Mouse (Mus musculus): ENCODE data around the gene Alg12. TPM values are rescaled to one million over a fixed set of nuclear protein-coding genes. Genes with fewer than 3 reads are reported as not detected.
A peak's percentile ranks its signal among the peaks of the same experiment; 100 is the strongest.

The Alg12 gene
- polyA plus RNA-seq, 1 experiment from 2014 or later, result 13.1 TPM

DNA sequence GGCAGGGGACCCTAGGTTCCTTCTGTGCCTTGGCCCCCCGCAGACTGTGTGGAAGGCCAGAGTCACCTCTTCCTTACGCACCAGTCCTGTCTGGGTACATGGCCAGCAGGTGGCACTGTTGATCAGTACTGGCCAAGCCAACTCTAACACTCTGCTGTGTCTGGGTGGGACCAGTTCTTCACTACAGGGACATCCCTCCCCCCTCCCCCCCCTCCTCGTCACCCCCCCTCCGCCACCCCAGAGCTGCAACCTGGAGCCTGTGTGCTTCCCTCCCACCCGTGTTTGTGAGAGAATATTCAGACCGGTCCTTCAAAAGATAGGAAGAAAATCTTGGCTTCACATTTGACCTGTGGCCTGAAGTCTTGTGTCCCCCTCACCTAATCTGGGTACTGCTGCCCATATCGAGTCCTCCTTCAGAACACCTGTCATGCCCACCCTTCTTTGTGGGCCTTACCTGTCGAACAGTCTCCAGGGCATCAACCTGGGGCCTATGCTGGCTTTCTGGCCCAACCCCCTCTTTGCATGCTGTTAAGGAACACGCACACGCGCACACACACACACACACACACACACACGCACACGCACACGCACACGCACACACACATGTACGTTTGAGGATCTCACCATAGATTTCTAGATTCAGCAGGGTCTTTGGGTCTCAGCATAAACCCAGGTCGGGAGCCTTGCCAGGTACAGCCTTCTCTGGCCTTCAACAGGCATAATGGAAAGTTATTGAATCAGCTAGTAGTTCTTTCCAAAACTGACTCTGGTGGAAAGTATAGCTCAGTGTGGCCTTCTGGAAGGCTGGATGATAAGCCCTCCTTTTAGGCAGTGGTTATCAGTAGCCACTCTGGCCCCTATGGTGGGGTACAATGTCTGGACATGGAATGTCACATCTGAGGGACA is 9.9 kb upstream of the Alg12 start:
- H3K4me2 ChIP-seq (ENCODE audit: low read depth, low read length), result no peak overlapping the region
- peaks cover 4% of the 10 kb centered on the region; the same call in 1 of the 2 replicates for H3K4me1 ChIP-seq (ENCODE audit: control insufficient read depth, insufficient read depth, low read length)
- peak; percentile 89 for ATAC-seq (ENCODE audit: insufficient read depth, low FRiP score)
- H3K9ac ChIP-seq (ENCODE audit: low read length), result peak overlapping the region; percentile 35
- no peak overlapping the region for H3K4me3 ChIP-seq (replicated peaks; ENCODE audit: low read length)
- no peak overlapping the region for H3K27ac ChIP-seq (ENCODE audit: low read length)
- no peaks in the 10 kb centered on the region for H3K9me3 ChIP-seq (replicated peaks; ENCODE audit: control insufficient read depth, low read length)
- WGBS, result 51% methylated on average over 17 of the region's 17 CpGs
- H3K27me3 ChIP-seq (ENCODE audit: control insufficient read depth, insufficient read depth, low read length), result no peaks in the 10 kb centered on the region
- peaks cover 3% of the 10 kb centered on the region; the same call in 1 of the 2 replicates for H3K36me3 ChIP-seq (ENCODE audit: control insufficient read depth, insufficient read depth, low read length)

- peak overlapping the region; percentile 35 for H3K9ac ChIP-seq (ENCODE audit: low read length)
Measured at GRCm38 (mm10) chr15:88827991-88828799, 9.1 kb upstream of the Alg12 start.

GRCm38 (mm10) chr15:88827466-88827865 is 8.3 kb upstream of the Alg12 start:
- H3K27me3 ChIP-seq (ENCODE audit: control insufficient read depth, insufficient read depth, low read length), result no peaks in the 10 kb centered on the region
- WGBS, result 90% methylated on average over 6 of the region's 6 CpGs
- no peak overlapping the region for H3K4me2 ChIP-seq (ENCODE audit: low read depth, low read length)
- peaks cover 3% of the 10 kb centered on the region; the same call in 1 of the 2 replicates for H3K36me3 ChIP-seq (ENCODE audit: control insufficient read depth, insufficient read depth, low read length)
- no peak for ATAC-seq (ENCODE audit: insufficient read depth, low FRiP score)
- H3K9me3 ChIP-seq (replicated peaks; ENCODE audit: control insufficient read depth, low read length), result no peaks in the 10 kb centered on the region
- peaks cover 4% of the 10 kb centered on the region; the same call in 1 of the 2 replicates for H3K4me1 ChIP-seq (ENCODE audit: control insufficient read depth, insufficient read depth, low read length)
- H3K4me3 ChIP-seq (replicated peaks; ENCODE audit: low read length), result no peak overlapping the region
- H3K27ac ChIP-seq (ENCODE audit: low read length), result no peak overlapping the region
- no peak overlapping the region for H3K9ac ChIP-seq (ENCODE audit: low read length)

More at GRCm38 (mm10) chr15:88827991-88828799, 9.1 kb upstream of the Alg12 start:
- 21% methylated on average over 9 of the region's 9 CpGs for WGBS
- no peak overlapping the region for H3K27ac ChIP-seq (ENCODE audit: low read length)
- H3K9me3 ChIP-seq (replicated peaks; ENCODE audit: control insufficient read depth, low read length), result no peaks in the 10 kb centered on the region
- H3K36me3 ChIP-seq (ENCODE audit: control insufficient read depth, insufficient read depth, low read length), result peaks cover 3% of the 10 kb centered on the region; the same call in 1 of the 2 replicates
- ATAC-seq (ENCODE audit: insufficient read depth, low FRiP score), result peak; percentile 54
- no peak overlapping the region for H3K4me2 ChIP-seq (ENCODE audit: low read depth, low read length)
- no peaks in the 10 kb centered on the region for H3K27me3 ChIP-seq (ENCODE audit: control insufficient read depth, insufficient read depth, low read length)
- no peak overlapping the region for H3K4me3 ChIP-seq (replicated peaks; ENCODE audit: low read length)
- H3K4me1 ChIP-seq (ENCODE audit: control insufficient read depth, insufficient read depth, low read length), result peaks cover 4% of the 10 kb centered on the region; the same call in 1 of the 2 replicates

GRCm38 (mm10) chr15:88823376-88823775 is 4.3 kb upstream of the Alg12 start:
- H3K4me2 ChIP-seq (ENCODE audit: low read depth, low read length), result no peak overlapping the region
- no peak overlapping the region for H3K27ac ChIP-seq (ENCODE audit: low read length)
- no peak overlapping the region for H3K9ac ChIP-seq (ENCODE audit: low read length)
- ATAC-seq (ENCODE audit: insufficient read depth, low FRiP score), result no peak
- H3K9me3 ChIP-seq (replicated peaks; ENCODE audit: control insufficient read depth, low read length), result no peaks in the 10 kb centered on the region
- H3K27me3 ChIP-seq (ENCODE audit: control insufficient read depth, insufficient read depth, low read length), result no peaks in the 10 kb centered on the region
- no peak overlapping the region for H3K4me3 ChIP-seq (replicated peaks; ENCODE audit: low read length)
- peaks cover 3% of the 10 kb centered on the region; the same call in 1 of the 2 replicates for H3K36me3 ChIP-seq (ENCODE audit: control insufficient read depth, insufficient read depth, low read length)
- peaks cover 15% of the 10 kb centered on the region for H3K4me1 ChIP-seq (ENCODE audit: control insufficient read depth, insufficient read depth, low read length)
- 81% methylated on average over 5 of the region's 5 CpGs for WGBS

- Histone ChIP-seq H3K4me3 (replicated peaks; ENCODE audit: low read length) (no peak overlapping the region), H3K9me3 (replicated peaks; ENCODE audit: control insufficient read depth, low read length) (no peaks in the 10 kb centered on the region), H3K9ac (ENCODE audit: low read length) (no peak overlapping the region), H3K36me3 (ENCODE audit: control insufficient read depth, insufficient read depth, low read length) (peaks cover 3% of the 10 kb centered on the region; the same call in 1 of the 2 replicates), H3K4me2 (ENCODE audit: low read depth, low read length) (no peak overlapping the region), H3K27me3 (ENCODE audit: control insufficient read depth, insufficient read depth, low read length) (no peaks in the 10 kb centered on the region), H3K27ac (ENCODE audit: low read length) (no peak overlapping the region), H3K4me1 (ENCODE audit: control insufficient read depth, insufficient read depth, low read length) (peaks cover 15% of the 10 kb centered on the region)
- no peak for ATAC-seq (ENCODE audit: insufficient read depth, low FRiP score)
- WGBS, result 90% methylated on average over 7 of the region's 7 CpGs
Measured at GRCm38 (mm10) chr15:88822513-88822912, 3.4 kb upstream of the Alg12 start.

DNA sequence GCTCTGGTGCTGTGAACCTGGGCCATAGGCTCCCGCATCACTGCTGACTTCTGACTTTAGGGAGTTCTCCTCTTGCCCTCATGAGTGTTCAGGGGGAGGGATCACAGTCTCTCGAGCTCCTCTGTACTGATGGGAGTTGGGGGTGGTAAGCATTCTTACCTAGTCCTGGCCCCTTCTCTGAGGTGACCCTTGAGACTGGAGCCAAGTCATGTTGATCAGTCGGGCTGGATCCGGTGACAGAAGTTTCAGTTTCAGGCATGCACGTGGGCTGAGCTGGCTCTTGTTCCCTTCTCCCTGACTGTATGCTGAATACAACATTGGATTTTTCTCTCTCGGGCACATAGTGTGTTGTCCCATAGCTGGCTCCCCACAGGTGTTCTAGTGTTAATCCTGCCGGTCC is 2.3 kb upstream of the Alg12 start:
- ATAC-seq (ENCODE audit: insufficient read depth, low FRiP score), result no peak
- 88% methylated on average over 7 of the region's 7 CpGs for WGBS

DNA sequence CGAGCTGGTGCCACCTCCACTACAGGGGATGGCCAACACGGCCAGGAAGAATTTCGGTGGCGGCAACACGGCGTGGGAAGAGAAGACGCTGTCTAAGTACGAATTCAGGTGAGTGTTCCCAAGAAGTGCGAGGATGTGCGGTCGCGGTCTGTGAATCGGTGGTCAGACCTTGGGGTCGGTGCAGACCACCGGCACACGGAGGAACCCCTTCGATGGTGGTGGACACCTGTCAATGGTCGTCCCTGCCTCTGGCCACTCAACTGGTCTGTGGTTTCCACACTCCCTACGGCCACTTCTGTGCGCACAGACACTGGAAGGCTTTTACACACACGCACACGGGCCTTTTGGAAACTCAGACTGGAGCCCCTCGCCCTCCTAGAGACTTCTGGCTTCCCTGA is 787 bp upstream of the Alg12 start:
- peaks cover 15% of the 10 kb centered on the region for H3K4me1 ChIP-seq (ENCODE audit: control insufficient read depth, insufficient read depth, low read length)
- WGBS, result under 1% methylated on average over 23 of the region's 23 CpGs
- H3K36me3 ChIP-seq (ENCODE audit: control insufficient read depth, insufficient read depth, low read length), result peaks cover 5% of the 10 kb centered on the region; the same call in 1 of the 2 replicates
- H3K27ac ChIP-seq (ENCODE audit: low read length), result no peak overlapping the region
- peak overlapping the region; percentile 87 for H3K4me2 ChIP-seq (ENCODE audit: low read depth, low read length)
- H3K27me3 ChIP-seq (ENCODE audit: control insufficient read depth, insufficient read depth, low read length), result no peaks in the 10 kb centered on the region
- ATAC-seq (ENCODE audit: insufficient read depth, low FRiP score), result no peak
- peak overlapping the region; percentile 88 for H3K9ac ChIP-seq (ENCODE audit: low read length)
- H3K9me3 ChIP-seq (replicated peaks; ENCODE audit: control insufficient read depth, low read length), result no peaks in the 10 kb centered on the region
- H3K4me3 ChIP-seq (replicated peaks; ENCODE audit: low read length), result peak overlapping the region; percentile 85

More for the DNA sequence above, 2.3 kb upstream of the Alg12 start:
- Histone ChIP-seq H3K4me1 (ENCODE audit: control insufficient read depth, insufficient read depth, low read length) (peaks cover 15% of the 10 kb centered on the region), H3K27me3 (ENCODE audit: control insufficient read depth, insufficient read depth, low read length) (no peaks in the 10 kb centered on the region), H3K4me3 (replicated peaks; ENCODE audit: low read length) (no peak overlapping the region), H3K9ac (ENCODE audit: low read length) (no peak overlapping the region), H3K9me3 (replicated peaks; ENCODE audit: control insufficient read depth, low read length) (no peaks in the 10 kb centered on the region), H3K27ac (ENCODE audit: low read length) (no peak overlapping the region), H3K4me2 (ENCODE audit: low read depth, low read length) (no peak overlapping the region), H3K36me3 (ENCODE audit: control insufficient read depth, insufficient read depth, low read length) (peaks cover 3% of the 10 kb centered on the region; the same call in 1 of the 2 replicates)

GRCm38 (mm10) chr15:88815196-88815700 is 3.9 kb downstream of the Alg12 start:
- ATAC-seq (ENCODE audit: insufficient read depth, low FRiP score), result no peak
- Histone ChIP-seq H3K9me3 (replicated peaks; ENCODE audit: control insufficient read depth, low read length) (no peaks in the 10 kb centered on the region), H3K27ac (ENCODE audit: low read length) (no peak overlapping the region), H3K9ac (ENCODE audit: low read length) (no peak overlapping the region), H3K36me3 (ENCODE audit: control insufficient read depth, insufficient read depth, low read length) (peaks cover 17% of the 10 kb centered on the region), H3K4me1 (ENCODE audit: control insufficient read depth, insufficient read depth, low read length) (peaks cover 3% of the 10 kb centered on the region), H3K4me2 (ENCODE audit: low read depth, low read length) (no peak overlapping the region), H3K4me3 (replicated peaks; ENCODE audit: low read length) (no peak overlapping the region), H3K27me3 (ENCODE audit: control insufficient read depth, insufficient read depth, low read length) (no peaks in the 10 kb centered on the region)
- WGBS, result 84% methylated on average over 6 of the region's 6 CpGs

Measured in stomach, embryonic 16.5 days (tissue).